ENCODE assay signal across 11 mouse cellular contexts in genomic region chr9:72534985-72535384, GRCm38 (mm10). TPM values are rescaled to one million over a fixed set of nuclear protein-coding genes. Genes with fewer than 3 reads are reported as not detected.
DNase-seq lines count a peak whose midpoint lies in the region; ATAC-seq and TF ChIP-seq lines count a peak whose summit lies in the region.
"Had no signal": no experiment of that assay in that cellular context is flagged by ENCODE, and none has a peak within 500 bp of the region (broad histone marks: within the 10 kb centered on the region; RNA-seq: fewer than 3 reads in every experiment).

No protein-coding gene starts in this region.

- no peak for TF ChIP-seq POLR2A in liver, adult 2 months (IDR thresholded peaks at IDR 0.05; ENCODE audit: extremely low read depth, insufficient read depth, low read length)

- no peak for TF ChIP-seq CTCF in liver, adult 2 months (IDR thresholded peaks at IDR 0.05; ENCODE audit: low read depth, low read length)

- no peak overlapping the region for H3K27ac ChIP-seq in liver, adult 2 months (replicated peaks; ENCODE audit: insufficient read depth, low read depth, low read length)
- no peak overlapping the region for H3K27ac ChIP-seq in liver, embryonic 11.5 days (ENCODE audit: low read depth, low read length)
- no peak overlapping the region for H3K27ac ChIP-seq in hindbrain, embryonic 14.5 days
- H3K27ac ChIP-seq: limb, embryonic 15.5 days had no signal

- peaks cover 6% of the 10 kb centered on the region; the same call in 1 of the 2 replicates for H3K4me1 ChIP-seq in liver, adult 2 months (ENCODE audit: control insufficient read depth, insufficient read depth, low read length)
- H3K4me1 ChIP-seq in liver, embryonic 11.5 days (replicated peaks; ENCODE audit: control insufficient read depth, insufficient read depth, low read length): peaks cover 10% of the 10 kb centered on the region; the same call in 1 of the 2 replicates
- peaks cover 20% of the 10 kb centered on the region for H3K4me1 ChIP-seq in hindbrain, embryonic 14.5 days (replicated peaks; ENCODE audit: control insufficient read depth, insufficient read depth, low read length)

- DNase-seq in liver, adult 2 months (ENCODE audit: extremely low read depth, low read depth, low spot score): peak; percentile 34
- no peak for DNase-seq in liver, embryonic 11.5 days (ENCODE audit: low spot score)
- peak; percentile 29 for DNase-seq in adipocyte (ENCODE audit: low spot score)
- no peak for DNase-seq in hindbrain, embryonic 14.5 days (ENCODE audit: low spot score)
- peak; percentile 18 for DNase-seq in naive thymus-derived CD4-positive, alpha-beta T cell, adult 2 months (ENCODE audit: low read depth)
- no peak for DNase-seq in layer of hippocampus, adult 9-11 months
- no peak for DNase-seq in kidney, postnatal 10 days
- no peak for DNase-seq in spleen, adult 12 weeks (ENCODE audit: low spot score)
- DNase-seq: kidney, adult 18-20 months; lung, postnatal 14 days had no signal

- H3K79me2 ChIP-seq in liver, adult 2 months (ENCODE audit: control insufficient read depth, insufficient read depth, low read length): peaks cover 10% of the 10 kb centered on the region; the same call in 1 of the 2 replicates

- no peaks in the 10 kb centered on the region for H3K9me3 ChIP-seq in liver, embryonic 11.5 days (ENCODE audit: control insufficient read depth, low read length)
- no peaks in the 10 kb centered on the region for H3K9me3 ChIP-seq in hindbrain, embryonic 14.5 days (ENCODE audit: control insufficient read depth, low read length)
- H3K9me3 ChIP-seq: limb, embryonic 15.5 days had no signal

- 55% methylated on average over 2 of the region's 2 CpGs for WGBS in liver, adult 2 months
- 88% methylated on average over 2 of the region's 2 CpGs for WGBS in liver, embryonic 11.5 days
- WGBS in hindbrain, embryonic 14.5 days: 88% methylated on average over 2 of the region's 2 CpGs

- no peaks in the 10 kb centered on the region for H3K27me3 ChIP-seq in liver, adult 2 months (ENCODE audit: control insufficient read depth, insufficient read depth, low read length)
- H3K27me3 ChIP-seq in liver, embryonic 11.5 days (replicated peaks; ENCODE audit: control insufficient read depth, insufficient read depth, low read length): no peaks in the 10 kb centered on the region
- H3K27me3 ChIP-seq in hindbrain, embryonic 14.5 days (ENCODE audit: control insufficient read depth, insufficient read depth, low read length): no peaks in the 10 kb centered on the region
- H3K27me3 ChIP-seq: limb, embryonic 15.5 days had no signal

- no peak overlapping the region for H3K4me2 ChIP-seq in liver, embryonic 11.5 days
- H3K4me2 ChIP-seq in hindbrain, embryonic 14.5 days (replicated peaks): peak overlapping the region; percentile 74

- H3K4me3 ChIP-seq in liver, adult 2 months (ENCODE audit: insufficient read depth, low read depth, low read length): no peak overlapping the region
- H3K4me3 ChIP-seq in liver, embryonic 11.5 days (ENCODE audit: low read depth, low read length): no peak overlapping the region
- H3K4me3 ChIP-seq in hindbrain, embryonic 14.5 days (replicated peaks; ENCODE audit: low read length): peak overlapping the region; percentile 95

- no peaks in the 10 kb centered on the region; the same call in 1 of the 2 replicates for H3K36me3 ChIP-seq in liver, adult 2 months (ENCODE audit: control insufficient read depth, insufficient read depth, low read length)
- no peaks in the 10 kb centered on the region for H3K36me3 ChIP-seq in liver, embryonic 11.5 days (ENCODE audit: control insufficient read depth, insufficient read depth, low read length)
- no peaks in the 10 kb centered on the region for H3K36me3 ChIP-seq in hindbrain, embryonic 14.5 days (replicated peaks; ENCODE audit: control insufficient read depth, insufficient read depth)
- H3K36me3 ChIP-seq: limb, embryonic 15.5 days had no signal

- no peak for ATAC-seq in liver, embryonic 11.5 days (replicated peaks; ENCODE audit: low FRiP score)
- no peak for ATAC-seq in hindbrain, embryonic 14.5 days (ENCODE audit: low FRiP score)

- no peak overlapping the region for H3K9ac ChIP-seq in liver, adult 2 months (ENCODE audit: low read depth, low read length)
- no peak overlapping the region for H3K9ac ChIP-seq in liver, embryonic 11.5 days (ENCODE audit: low read depth, low read length)
- no peak overlapping the region for H3K9ac ChIP-seq in hindbrain, embryonic 14.5 days
- H3K9ac ChIP-seq: limb, embryonic 15.5 days had no signal

RNA-seq across cellular contexts. Expression of gene Rfx7, which starts 2.9 kb away (rescaled TPM):
- 5.4 and 6.7 TPM in 2 replicates for total RNA-seq in liver, adult 2 months (2014; rRNA removed)
- 2.3 and 3.3 TPM in 2 replicates for polyA plus RNA-seq in liver, adult 2 months (2012; rRNA removed)
- 12.0 and 12.5 TPM in 2 replicates for polyA plus RNA-seq in liver, embryonic 11.5 days (2014; fragmentation: Nextera tagmentation; extraction: Ambion mirVana)
- polyA plus RNA-seq in hindbrain, embryonic 14.5 days (2014; fragmentation: Nextera tagmentation; extraction: Ambion mirVana): 24.1 and 24.5 TPM in 2 replicates

RNA-seq across cellular contexts. Expression of gene Tex9, which starts 43.0 kb away (rescaled TPM):
- total RNA-seq in liver, adult 2 months (2014; rRNA removed): 1.0 and 1.8 TPM in 2 replicates
- 0.22 and 0.35 TPM in 2 replicates for polyA plus RNA-seq in liver, adult 2 months (2012; rRNA removed)
- polyA plus RNA-seq in liver, embryonic 11.5 days (2014; fragmentation: Nextera tagmentation; extraction: Ambion mirVana): 17.9 and 19.1 TPM in 2 replicates
- polyA plus RNA-seq in hindbrain, embryonic 14.5 days (2014; fragmentation: Nextera tagmentation; extraction: Ambion mirVana): 25.4 and 35.9 TPM in 2 replicates

Comparison
In these comparisons a context has a peak if more than half of its experiments do, and no peak if none do; other contexts are left out.
1. DNase-seq: peak in liver, adult 2 months (single experiment), adipocyte (single experiment) and naive thymus-derived CD4-positive, alpha-beta T cell, adult 2 months (single experiment); none in liver, embryonic 11.5 days (single experiment), hindbrain, embryonic 14.5 days (single experiment), layer of hippocampus, adult 9-11 months (single experiment), kidney, postnatal 10 days (single experiment) and spleen, adult 12 weeks (single experiment).
2. RNA of gene Tex9, which starts 43.0 kb away (polyA plus RNA-seq): 25.4 to 35.9 TPM in hindbrain, embryonic 14.5 days and 17.9 to 19.1 TPM in liver, embryonic 11.5 days; 0.22 to 0.35 TPM in liver, adult 2 months; every median in the first group is over 10 times any median in the second.